Mouse (Mus musculus): Measurements from ENCODE around the gene Focad. TPM values are rescaled to one million over a fixed set of nuclear protein-coding genes. Genes with fewer than 3 reads are reported as not detected.

Gene Focad
- total RNA-seq, 2 experiments from 2014 or later = 9.1 to 14.0 TPM

- intact Hi-C loops (cut with DNase I) = no loop called here
- DNase-seq = no peak
- Histone ChIP-seq H3K4me3 (no peak overlapping the region), H3K27ac (no peak overlapping the region)
- peak; percentile 16; the same call in 1 of the 2 replicates for TF ChIP-seq CTCF (IDR thresholded peaks at IDR 0.05)
Measured at GRCm38 (mm10) chr4:88243834-88244233, 149.4 kb downstream of the Focad start.

GRCm38 (mm10) chr4:88245494-88245893, 151.1 kb downstream of the Focad start:
- intact Hi-C loops (cut with DNase I) = no loop called here
- Histone ChIP-seq H3K4me3 (no peak overlapping the region), H3K27ac (no peak overlapping the region)
- no peak for TF ChIP-seq CTCF (IDR thresholded peaks at IDR 0.05)
- DNase-seq = no peak

GRCm38 (mm10) chr4:88261349-88261748, 166.9 kb downstream of the Focad start:
- intact Hi-C loops (cut with DNase I) = no loop called here
- no peak for TF ChIP-seq CTCF (IDR thresholded peaks at IDR 0.05)
- H3K27ac ChIP-seq = no peak overlapping the region
- no peak for DNase-seq
- H3K4me3 ChIP-seq = no peak overlapping the region

- DNase-seq = no peak
- no peak for TF ChIP-seq CTCF (IDR thresholded peaks at IDR 0.05)
- Histone ChIP-seq H3K27ac (no peak overlapping the region), H3K4me3 (no peak overlapping the region)
- intact Hi-C loops (cut with DNase I) = no loop called here
Measured at GRCm38 (mm10) chr4:88264536-88264935, 170.1 kb downstream of the Focad start.

GRCm38 (mm10) chr4:88270408-88271067, 176.1 kb downstream of the Focad start:
- no peak for DNase-seq
- H3K4me3 ChIP-seq = no peak overlapping the region
- intact Hi-C loops (cut with DNase I) = no loop called here
- TF ChIP-seq CTCF (IDR thresholded peaks at IDR 0.05) = no peak
- H3K27ac ChIP-seq = no peak overlapping the region

- no peak for DNase-seq
- Histone ChIP-seq H3K4me3 (no peak overlapping the region), H3K27ac (0 out of 2 replicates have a peak overlapping the region, but pooled peaks have one; percentile 0)
- intact Hi-C loops (cut with DNase I) = no loop called here
- no peak for TF ChIP-seq CTCF (IDR thresholded peaks at IDR 0.05)
Measured at GRCm38 (mm10) chr4:88275571-88276041, 181.2 kb downstream of the Focad start.

- no peak for DNase-seq
- intact Hi-C loops (cut with DNase I) = no loop called here
- no peak for TF ChIP-seq CTCF (IDR thresholded peaks at IDR 0.05)
- no peak overlapping the region for H3K27ac ChIP-seq
- no peak overlapping the region for H3K4me3 ChIP-seq
Measured at GRCm38 (mm10) chr4:88276058-88276734, 181.8 kb downstream of the Focad start.

GRCm38 (mm10) chr4:88278524-88278923, 184.1 kb downstream of the Focad start:
- no peak for DNase-seq
- no peak for TF ChIP-seq CTCF (IDR thresholded peaks at IDR 0.05)
- intact Hi-C loops (cut with DNase I) = no loop called here
- H3K27ac ChIP-seq = no peak overlapping the region
- no peak overlapping the region for H3K4me3 ChIP-seq

GRCm38 (mm10) chr4:88280536-88280935, 186.1 kb downstream of the Focad start:
- peak; percentile 25; the same call in 1 of the 2 replicates for TF ChIP-seq CTCF (IDR thresholded peaks at IDR 0.05)
- intact Hi-C loops (cut with DNase I) = no loop called here
- no peak for DNase-seq

GRCm38 (mm10) chr4:88295537-88295936, 201.1 kb downstream of the Focad start:
- DNase-seq = no peak
- no peak overlapping the region for H3K4me3 ChIP-seq
- H3K27ac ChIP-seq = no peak overlapping the region
- intact Hi-C loops (cut with DNase I) = no loop called here
- no peak for TF ChIP-seq CTCF (IDR thresholded peaks at IDR 0.05)

More at GRCm38 (mm10) chr4:88280536-88280935, 186.1 kb downstream of the Focad start:
- Histone ChIP-seq H3K4me3 (no peak overlapping the region), H3K27ac (no peak overlapping the region)

- H3K27ac ChIP-seq = no peak overlapping the region
- no peak for TF ChIP-seq CTCF (IDR thresholded peaks at IDR 0.05)
- no peak overlapping the region for H3K4me3 ChIP-seq
- intact Hi-C loops (cut with DNase I) = no loop called here
- no peak for DNase-seq
Measured at GRCm38 (mm10) chr4:88299551-88299950, 205.1 kb downstream of the Focad start.

GRCm38 (mm10) chr4:88300832-88301621, 206.6 kb downstream of the Focad start:
- H3K4me3 ChIP-seq = no peak overlapping the region
- intact Hi-C loops (cut with DNase I) = no loop called here

GRCm38 (mm10) chr4:88302291-88302690, 207.9 kb downstream of the Focad start:
- no peak for DNase-seq
- intact Hi-C loops (cut with DNase I) = loop anchor here (2.0 kb wide), 1 partner anchor 267 kb away; no protein-coding TSS in a partner anchor
- Histone ChIP-seq H3K27ac (no peak overlapping the region), H3K4me3 (no peak overlapping the region)
- peak; percentile 75 for TF ChIP-seq CTCF (IDR thresholded peaks at IDR 0.05)

More at GRCm38 (mm10) chr4:88300832-88301621, 206.6 kb downstream of the Focad start:
- TF ChIP-seq CTCF (IDR thresholded peaks at IDR 0.05) = no peak
- H3K27ac ChIP-seq = no peak overlapping the region
- DNase-seq = no peak

Data from gastrocnemius, adult 2 months (tissue).